Mouse (Mus musculus) C2C12 (cell line): ENCODE data around the gene H2-DMb2.

Source experiments
- CTCF ChIP-seq: IDR thresholded peaks from one replicate; pipeline ENCODE4 v1.5.1; 2011; ENCODE audit not compliant: control insufficient read depth, insufficient read depth, insufficient read length
- USF1 ChIP-seq: IDR thresholded peaks from one replicate; pipeline ENCODE4 v1.6.1; 2011; ENCODE audit warnings: low read depth, mild to moderate bottlenecking, control low read depth, moderate library complexity

- no peak for TF ChIP-seq CTCF
- no peak for TF ChIP-seq USF1
Observed at GRCm38 (mm10) chr17:34152923-34153322, 9.8 kb downstream of the H2-DMb2 start, which contains the start of gene H2-DMb1.
